Mouse (Mus musculus) cerebellum, adult 2 months (tissue): ENCODE measurements around the gene Snd1.

Experiments
- CTCF ChIP-seq: fragments of 200-500 bp; IDR thresholded peaks from 2 replicates; pipeline ENCODE4 v1.5.1; 2011; ENCODE audit warnings: low read depth, mild to moderate bottlenecking, control low read depth, low read length, moderate library complexity, borderline replicate concordance; ENCODE audit not compliant: insufficient read depth
- POLR2A ChIP-seq: fragments of 200-500 bp; IDR thresholded peaks from 2 replicates; pipeline ENCODE4 v1.6.1; 2011; ENCODE audit warnings: low read length, control low read depth, borderline replicate concordance; ENCODE audit not compliant: insufficient read depth

DNA sequence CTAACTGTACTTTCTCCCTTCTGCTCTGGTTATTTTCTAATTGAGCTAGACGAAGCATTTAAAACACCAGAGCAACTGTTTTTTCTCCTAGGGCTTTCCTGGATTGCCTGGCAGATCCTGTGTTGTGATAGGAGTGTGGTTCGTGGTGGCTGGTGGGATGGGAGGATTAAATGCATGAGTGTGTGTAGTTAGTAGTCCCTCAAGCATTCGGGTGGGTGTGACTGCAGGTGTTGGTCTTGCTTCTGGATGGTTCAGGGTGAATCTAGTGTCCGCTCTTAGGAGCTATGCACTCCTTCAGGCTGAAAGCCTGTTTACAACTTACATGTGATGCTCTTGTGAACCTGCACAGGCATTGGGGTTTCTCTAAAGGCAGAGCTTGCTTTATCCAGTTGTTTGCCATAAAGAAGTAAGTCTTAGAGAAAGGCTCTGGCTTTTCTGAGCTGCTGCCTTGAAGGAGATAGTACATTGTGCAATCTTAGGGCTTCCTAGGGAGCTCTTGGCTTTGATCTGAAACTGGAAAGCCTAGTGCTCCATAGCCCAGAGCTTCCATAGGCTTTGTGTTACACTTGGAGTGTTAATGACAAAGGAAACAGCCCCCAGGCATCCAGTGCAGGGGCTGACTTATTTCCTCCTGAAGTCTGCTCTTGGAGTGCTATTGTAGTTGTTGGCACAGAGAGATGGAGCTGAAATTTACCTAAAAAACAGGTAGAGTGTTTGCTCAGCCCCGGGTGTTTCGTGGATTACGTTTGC is 75.5 kb downstream of the Snd1 start:
- TF ChIP-seq CTCF (no peak), POLR2A (no peak)
